Mouse (Mus musculus) heart, postnatal 14 days (tissue): ENCODE measurements around the gene Ube2d2b. TPM values are rescaled to one million over a fixed set of nuclear protein-coding genes. Genes with fewer than 3 reads are reported as not detected.

Experiments used
- total RNA-seq, 2 experiments: library from RNA; stranded (reverse); gene quantifications; 2 replicates each; pipeline ENCODE4 v1.2.3; 2021

The Ube2d2b gene
- total RNA-seq, 2 experiments from 2014 or later: not detected

Other genes with a start within 250 kb of the Ube2d2b start
- gene Rpap2, start 232.7 kb upstream of the Ube2d2b start, total RNA-seq: 1 to 10 TPM; 7.0 to 8.2 TPM
- 1 to 10 TPM; 5.0 to 7.0 TPM for gene Glmn, start 232.2 kb upstream of the Ube2d2b start, total RNA-seq
- 1 to 10 TPM in 1 of 2 experiments, under 1 TPM in 1; 0.29 to 1.5 TPM for gene Gfi1, start 104.1 kb upstream of the Ube2d2b start, total RNA-seq
- gene Evi5, start 45.0 kb downstream of the Ube2d2b start, total RNA-seq: 10 to 100 TPM; 28.1 to 29.3 TPM
- gene Rpl5, start 70.4 kb downstream of the Ube2d2b start, total RNA-seq: 10 to 100 TPM; 42.3 to 42.5 TPM
- gene Fam69a, start 157.0 kb downstream of the Ube2d2b start, total RNA-seq: 10 to 100 TPM in 1 of 2 experiments, 1 to 10 TPM in 1; 8.6 to 10.2 TPM
- gene Mtf2, start 235.6 kb downstream of the Ube2d2b start, total RNA-seq: 10 to 100 TPM; 17.7 to 20.0 TPM